Mouse (Mus musculus): ENCODE data around the gene Ank3.

DNA sequence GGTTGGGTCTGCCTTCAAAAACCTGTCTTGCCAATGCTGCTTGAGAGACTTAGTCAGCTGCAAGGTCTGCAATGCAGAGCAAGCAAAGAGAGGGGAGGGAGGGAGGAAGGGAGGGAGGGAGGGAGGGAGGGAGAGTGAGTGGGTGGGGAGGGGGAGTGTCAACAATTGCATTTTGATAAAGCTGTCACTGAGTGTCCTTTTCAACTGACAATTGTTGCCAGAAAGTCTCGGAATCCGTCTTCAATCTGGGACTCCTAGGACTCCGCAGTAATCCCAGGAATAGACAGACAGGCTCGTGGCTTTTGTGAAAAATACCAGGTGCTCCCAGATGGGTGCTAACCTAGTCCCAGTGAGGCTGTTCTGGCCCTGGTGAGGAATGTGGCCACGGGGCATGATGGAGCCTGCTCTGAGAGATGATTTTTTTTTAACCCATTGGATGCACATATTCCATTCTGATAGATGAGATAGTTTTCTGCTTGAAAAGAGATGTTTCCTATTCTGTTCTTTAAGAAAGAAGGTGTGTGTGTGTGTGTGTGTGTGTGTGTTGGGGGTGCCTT, 254.6 kb downstream of the Ank3 start:
- no peak for TF ChIP-seq USF1 (IDR thresholded peaks at IDR 0.05; ENCODE audit: low read depth, low read length)
- no peak for TF ChIP-seq CTCF (IDR thresholded peaks at IDR 0.05 in 2 of 3, conservative IDR thresholded peaks at IDR 0.05 in 1 of 3; ENCODE audit: control insufficient read depth in 1 of 3, insufficient read depth in 1 of 3, low read depth in 2 of 3, low read length in 3 of 3, poor library complexity in 1 of 3, severe bottlenecking in 1 of 3)
- TF ChIP-seq ZKSCAN1 (IDR thresholded peaks at IDR 0.05; ENCODE audit: low read depth, low read length), result no peak
- no peak for TF ChIP-seq NRF1 (IDR thresholded peaks at IDR 0.05; ENCODE audit: insufficient read depth, low read depth, low read length, poor library complexity, severe bottlenecking)
- no peak for TF ChIP-seq SMC3 (IDR thresholded peaks at IDR 0.05; ENCODE audit: low read depth, low read length)
- TF ChIP-seq NELFE (IDR thresholded peaks at IDR 0.05; ENCODE audit: low read depth, low read length), result no peak
- no peak for TF ChIP-seq MAZ (IDR thresholded peaks at IDR 0.05; ENCODE audit: low read depth, low read length)
- TF ChIP-seq ZNF384 (IDR thresholded peaks at IDR 0.05; ENCODE audit: low read depth, low read length), result no peak
- TF ChIP-seq EP300 (IDR thresholded peaks at IDR 0.05; ENCODE audit: low read depth in 1 of 2, low read length in 2 of 2), result no peak
- no peak for TF ChIP-seq JUND (IDR thresholded peaks at IDR 0.05; ENCODE audit: low read depth, low read length)
- no peak for TF ChIP-seq MAFK (IDR thresholded peaks at IDR 0.05; ENCODE audit: borderline replicate concordance, low read depth, low read length)
- no peak for TF ChIP-seq TAL1 (IDR thresholded peaks at IDR 0.05; ENCODE audit: low read length)
- TF ChIP-seq HCFC1 (IDR thresholded peaks at IDR 0.05; ENCODE audit: low read depth, low read length), result no peak
- TF ChIP-seq MAX (IDR thresholded peaks at IDR 0.05; ENCODE audit: low read length), result no peak

Measured in MEL (cell line).